Mouse (Mus musculus): ENCODE measurements around the gene Trmt1. TPM values are rescaled to one million over a fixed set of nuclear protein-coding genes. Genes with fewer than 3 reads are reported as not detected.
A peak's percentile ranks its signal among the peaks of the same experiment; 100 is the strongest.

Gene Trmt1
- total and polyA plus RNA-seq, 2 experiments from 2014 or later: 67.5 to 94.8 TPM

DNA sequence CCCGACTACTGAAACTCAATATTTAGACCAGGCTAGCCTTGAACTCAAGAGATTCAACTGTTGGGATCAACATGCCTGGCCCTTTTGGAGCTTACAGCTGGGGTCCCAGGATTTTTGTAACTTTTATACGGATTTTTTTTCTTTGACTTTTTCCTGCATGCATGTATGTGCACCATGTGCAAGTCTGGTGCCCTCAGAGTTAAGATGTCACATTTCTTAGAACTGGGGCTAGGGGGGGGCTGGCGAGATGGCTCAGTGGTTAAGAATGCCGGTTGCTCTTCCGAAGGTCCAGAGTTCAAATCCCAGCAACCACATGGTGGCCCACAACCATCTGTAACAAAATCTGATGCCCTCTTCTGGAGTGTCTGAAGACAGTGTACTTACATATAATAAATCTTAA is 14.4 kb downstream of the Trmt1 start:
- Histone ChIP-seq H3K36me3 (ENCODE audit: insufficient read depth) (peaks cover 29% of the 10 kb centered on the region), H3K4me2 (ENCODE audit: low read depth) (no peak overlapping the region), H3K9ac (no peak overlapping the region), H3K4me3 (ENCODE audit: low read depth, low read length) (no peak overlapping the region), H3K27ac (ENCODE audit: low read depth, low read length) (0 out of 2 replicates have a peak overlapping the region, but pooled peaks have one; percentile 16), H3K4me1 (ENCODE audit: insufficient read depth) (0 out of 2 replicates have a peak, but pooled peaks cover 3% of the 10 kb centered on the region), H3K9me3 (ENCODE audit: low read length) (no peaks in the 10 kb centered on the region), H3K27me3 (ENCODE audit: insufficient read depth, low read length) (0 out of 2 replicates have a peak, but pooled peaks cover 4% of the 10 kb centered on the region)
- TF ChIP-seq CTCF (IDR thresholded peaks at IDR 0.05; ENCODE audit: low read depth): no peak
- 77% methylated on average over 5 of the region's 5 CpGs for WGBS
- DNase-seq (no peak), ATAC-seq (no peak)

DNA sequence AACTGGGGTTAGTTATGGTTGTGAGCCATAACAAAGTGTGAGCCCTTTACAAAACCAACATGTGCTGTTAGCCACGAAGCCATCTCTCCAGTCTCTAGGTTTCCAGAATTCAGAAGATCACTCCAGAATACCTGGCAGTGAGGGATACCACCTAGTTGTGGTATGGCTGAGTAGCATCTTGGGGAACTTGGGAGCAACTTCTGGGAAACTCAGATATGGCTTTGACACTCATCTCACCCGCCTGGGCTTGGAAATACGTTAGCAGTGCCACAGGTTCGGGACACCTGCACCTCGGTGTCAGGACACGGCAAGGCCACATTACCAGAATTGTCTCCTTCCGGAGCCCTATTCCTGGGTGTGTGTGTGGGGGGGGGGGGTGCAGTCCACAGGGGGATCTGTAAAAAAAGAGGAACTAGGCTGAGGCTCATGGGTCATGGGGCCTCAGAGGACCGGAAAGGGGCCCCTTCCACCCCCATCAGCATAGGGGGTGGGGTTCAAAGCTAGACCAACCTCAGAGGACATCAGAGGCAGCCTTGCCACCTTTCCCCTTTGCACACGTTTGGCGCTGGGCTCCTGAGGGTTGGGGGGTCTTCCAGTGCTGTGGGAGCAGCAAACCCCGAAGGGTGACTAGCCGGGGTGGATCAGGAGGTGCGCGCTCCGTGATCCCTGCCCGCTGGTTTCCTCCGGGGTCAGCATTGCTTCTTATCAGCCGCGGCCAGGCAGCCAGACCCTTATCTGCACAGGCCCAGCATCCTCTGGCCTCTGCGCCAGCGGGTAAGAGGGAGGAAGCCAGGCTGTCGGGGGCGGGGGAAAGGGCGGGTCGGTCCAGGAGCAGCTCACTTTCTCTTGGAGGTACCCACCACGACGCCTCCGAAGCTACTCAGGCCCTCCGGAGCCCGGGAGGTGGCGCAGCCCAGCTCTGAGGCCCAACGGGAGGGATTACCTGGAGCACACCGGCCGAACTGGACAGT is 15.1 kb downstream of the Trmt1 start, which contains the start of gene Lyl1:
Lyl1 (plus strand) TSS at position 517 of the 971 bp plus-strand sequence.
- Histone ChIP-seq H3K36me3 (ENCODE audit: insufficient read depth) (peaks cover 23% of the 10 kb centered on the region), H3K4me3 (ENCODE audit: low read depth, low read length) (no peak within 1 kb of the TSS), H3K9ac (0 out of 2 replicates have a peak within 1 kb of the TSS, but pooled peaks have one; percentile 18), H3K27ac (ENCODE audit: low read depth, low read length) (peak within 1 kb of the TSS; percentile 54), H3K9me3 (ENCODE audit: low read length) (no peaks in the 10 kb centered on the region), H3K4me2 (ENCODE audit: low read depth) (peak within 1 kb of the TSS; percentile 5; the same call in 1 of the 2 replicates), H3K4me1 (ENCODE audit: insufficient read depth) (0 out of 2 replicates have a peak, but pooled peaks cover 3% of the 10 kb centered on the region), H3K27me3 (ENCODE audit: insufficient read depth, low read length) (0 out of 2 replicates have a peak, but pooled peaks cover 4% of the 10 kb centered on the region)
- TF ChIP-seq CTCF (IDR thresholded peaks at IDR 0.05; ENCODE audit: low read depth): peak; percentile 31; the same call in 1 of the 2 replicates
- WGBS: 18% methylated on average over 34 of the region's 34 CpGs
- DNase-seq: no peak
- ATAC-seq: no peak

DNA sequence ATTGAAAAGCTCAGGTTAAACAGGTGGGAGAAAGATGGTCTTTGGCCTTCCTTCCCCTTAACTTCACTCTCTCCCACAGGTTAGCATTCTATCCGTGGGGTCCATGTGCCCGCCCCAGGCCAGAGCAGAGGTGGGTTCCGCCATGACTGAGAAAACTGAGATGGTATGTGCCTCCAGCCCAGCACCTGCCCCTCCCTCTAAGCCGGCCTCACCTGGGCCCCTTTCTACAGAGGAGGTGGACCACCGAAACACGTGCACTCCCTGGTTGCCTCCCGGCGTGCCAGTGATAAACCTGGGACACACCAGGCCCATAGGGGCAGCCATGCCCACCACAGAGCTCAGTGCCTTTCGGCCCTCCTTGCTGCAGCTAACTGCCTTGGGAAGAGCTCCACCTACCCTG is 16.5 kb downstream of the Trmt1 start:
- Histone ChIP-seq H3K27ac (ENCODE audit: low read depth, low read length) (peak overlapping the region; percentile 54; the same call in 1 of the 2 replicates), H3K36me3 (ENCODE audit: insufficient read depth) (peaks cover 14% of the 10 kb centered on the region), H3K9ac (no peak overlapping the region), H3K9me3 (ENCODE audit: low read length) (no peaks in the 10 kb centered on the region), H3K4me1 (ENCODE audit: insufficient read depth) (peaks cover 5% of the 10 kb centered on the region; the same call in 1 of the 2 replicates), H3K4me2 (ENCODE audit: low read depth) (peak overlapping the region; percentile 5; the same call in 1 of the 2 replicates), H3K27me3 (ENCODE audit: insufficient read depth, low read length) (0 out of 2 replicates have a peak, but pooled peaks cover 6% of the 10 kb centered on the region), H3K4me3 (ENCODE audit: low read depth, low read length) (no peak overlapping the region)
- no peak for DNase-seq
- WGBS: 73% methylated on average over 9 of the region's 9 CpGs
- ATAC-seq: no peak
- TF ChIP-seq CTCF (IDR thresholded peaks at IDR 0.05; ENCODE audit: low read depth): no peak

- H3K4me1 ChIP-seq (ENCODE audit: insufficient read depth): peaks cover 10% of the 10 kb centered on the region
- 0 out of 2 replicates have a peak, but pooled peaks cover 11% of the 10 kb centered on the region for H3K27me3 ChIP-seq (ENCODE audit: insufficient read depth, low read length)
- WGBS: 72% methylated on average over 6 of the region's 6 CpGs
- peak overlapping the region; percentile 29 for H3K27ac ChIP-seq (ENCODE audit: low read depth, low read length)
- peaks cover 16% of the 10 kb centered on the region for H3K36me3 ChIP-seq (ENCODE audit: insufficient read depth)
- no peak overlapping the region for H3K4me3 ChIP-seq (ENCODE audit: low read depth, low read length)
- TF ChIP-seq CTCF (IDR thresholded peaks at IDR 0.05; ENCODE audit: low read depth): no peak
- ATAC-seq: no peak
- no peak overlapping the region for H3K9ac ChIP-seq
- peak; percentile 27 for DNase-seq
- no peaks in the 10 kb centered on the region for H3K9me3 ChIP-seq (ENCODE audit: low read length)
- peak overlapping the region; percentile 5; the same call in 1 of the 2 replicates for H3K4me2 ChIP-seq (ENCODE audit: low read depth)
Observed at GRCm38 (mm10) chr8:84702963-84703465, 16.9 kb downstream of the Trmt1 start.

GRCm38 (mm10) chr8:84703466-84704249 is 17.6 kb downstream of the Trmt1 start:
- Histone ChIP-seq H3K36me3 (ENCODE audit: insufficient read depth) (peaks cover 12% of the 10 kb centered on the region), H3K9me3 (ENCODE audit: low read length) (no peaks in the 10 kb centered on the region), H3K27me3 (ENCODE audit: insufficient read depth, low read length) (0 out of 2 replicates have a peak, but pooled peaks cover 11% of the 10 kb centered on the region), H3K4me2 (ENCODE audit: low read depth) (peak overlapping the region; percentile 51; the same call in 1 of the 2 replicates), H3K9ac (peak overlapping the region; percentile 33; the same call in 1 of the 2 replicates), H3K4me3 (ENCODE audit: low read depth, low read length) (no peak overlapping the region), H3K4me1 (ENCODE audit: insufficient read depth) (peaks cover 12% of the 10 kb centered on the region), H3K27ac (ENCODE audit: low read depth, low read length) (peak overlapping the region; percentile 90)
- TF ChIP-seq CTCF (IDR thresholded peaks at IDR 0.05; ENCODE audit: low read depth): peak; percentile 11; the same call in 1 of the 2 replicates
- DNase-seq: peak; percentile 37
- ATAC-seq: no peak
- WGBS: 19% methylated on average over 38 of the region's 38 CpGs

GRCm38 (mm10) chr8:84704356-84704755 is 18.2 kb downstream of the Trmt1 start:
- WGBS: 3% methylated on average over 16 of the region's 16 CpGs

More at GRCm38 (mm10) chr8:84704356-84704755, 18.2 kb downstream of the Trmt1 start:
- Histone ChIP-seq H3K4me1 (ENCODE audit: insufficient read depth) (peaks cover 15% of the 10 kb centered on the region), H3K9ac (peak overlapping the region; percentile 33; the same call in 1 of the 2 replicates), H3K36me3 (ENCODE audit: insufficient read depth) (peaks cover 12% of the 10 kb centered on the region), H3K4me2 (ENCODE audit: low read depth) (peak overlapping the region; percentile 51), H3K9me3 (ENCODE audit: low read length) (no peaks in the 10 kb centered on the region), H3K27me3 (ENCODE audit: insufficient read depth, low read length) (0 out of 2 replicates have a peak, but pooled peaks cover 11% of the 10 kb centered on the region), H3K4me3 (ENCODE audit: low read depth, low read length) (no peak overlapping the region), H3K27ac (ENCODE audit: low read depth, low read length) (peak overlapping the region; percentile 90)
- DNase-seq (peak; percentile 85), ATAC-seq (peak; percentile 40)
- TF ChIP-seq CTCF (IDR thresholded peaks at IDR 0.05; ENCODE audit: low read depth): peak; percentile 78

Measured in forebrain, postnatal 0 days (tissue).